Mouse (Mus musculus): ENCODE measurements at regions not wholly inside any gene's neighbourhood (a gene's known extent, or its start where the extent isn't known, plus 50 kb on each side); places are given as distances from the start of the nearest gene placed in this dataset.

- DNase-seq (ENCODE audit: low spot score) = no peak
Measured at GRCm38 (mm10) chr10:98292140-98292539, 565.6 kb upstream of the C030005K15Rik start.

DNA sequence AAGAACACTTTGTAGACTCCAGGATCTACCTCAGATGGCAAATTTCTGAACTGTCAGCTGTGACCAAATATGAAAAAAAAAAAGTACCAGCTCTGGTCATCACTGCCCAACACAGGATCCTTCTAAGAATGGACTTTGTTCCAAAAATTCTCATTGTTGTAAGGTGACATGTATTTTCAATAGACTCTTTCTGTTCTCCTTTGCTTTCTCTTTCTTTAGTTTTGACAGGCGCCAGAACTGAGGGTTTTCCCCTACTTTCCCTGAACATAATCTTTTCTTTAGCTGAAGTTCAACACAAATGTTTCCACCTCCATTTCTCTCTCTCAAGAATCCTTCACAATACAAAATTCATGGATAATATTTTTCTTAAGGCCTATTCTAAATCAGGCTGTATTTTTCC, 579.1 kb upstream of the C030005K15Rik start:
- DNase-seq (ENCODE audit: low spot score) = no peak

DNA sequence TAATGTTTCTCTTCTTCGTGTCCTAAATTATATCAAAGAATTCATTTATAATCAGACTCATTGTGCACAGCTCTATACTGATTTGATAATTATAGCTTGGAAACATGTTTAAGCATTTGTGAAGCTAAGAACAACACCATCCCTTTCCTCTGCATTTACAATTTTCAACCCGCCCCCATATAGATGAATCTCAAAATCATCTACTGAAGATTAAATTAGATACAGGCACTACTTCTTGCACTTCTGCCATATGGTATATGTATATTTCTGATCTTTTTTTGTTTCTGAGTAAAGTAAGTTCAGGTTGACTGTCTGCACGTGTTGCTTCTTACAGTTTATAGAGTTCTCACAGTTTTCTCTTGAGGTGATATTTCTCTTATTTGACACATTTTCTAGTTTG, 583.1 kb upstream of the C030005K15Rik start:
- DNase-seq (ENCODE audit: low spot score) = no peak

DNA sequence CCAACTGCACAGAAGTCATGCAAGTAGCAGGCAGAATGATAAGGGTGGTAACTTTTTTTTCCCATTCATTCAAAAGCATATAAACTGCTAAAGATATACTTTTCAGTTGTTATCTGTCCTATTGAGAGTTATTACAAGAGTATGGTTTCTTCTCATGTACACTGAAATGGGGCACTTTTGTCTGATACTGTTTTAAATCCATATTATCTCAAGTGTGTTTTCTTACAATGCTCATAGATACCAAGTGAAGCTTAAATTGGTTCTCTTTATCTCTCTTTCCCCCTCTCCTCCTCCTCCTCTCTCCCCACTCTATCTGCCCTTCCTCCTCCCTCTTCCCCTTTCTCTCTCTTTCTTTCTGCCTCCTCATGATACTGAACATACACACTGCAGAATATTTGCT, 584.8 kb upstream of the C030005K15Rik start:
- DNase-seq (ENCODE audit: low spot score) = no peak

- DNase-seq (ENCODE audit: low spot score) = no peak
Measured at GRCm38 (mm10) chr10:98318416-98318815, 591.9 kb upstream of the C030005K15Rik start.

DNA sequence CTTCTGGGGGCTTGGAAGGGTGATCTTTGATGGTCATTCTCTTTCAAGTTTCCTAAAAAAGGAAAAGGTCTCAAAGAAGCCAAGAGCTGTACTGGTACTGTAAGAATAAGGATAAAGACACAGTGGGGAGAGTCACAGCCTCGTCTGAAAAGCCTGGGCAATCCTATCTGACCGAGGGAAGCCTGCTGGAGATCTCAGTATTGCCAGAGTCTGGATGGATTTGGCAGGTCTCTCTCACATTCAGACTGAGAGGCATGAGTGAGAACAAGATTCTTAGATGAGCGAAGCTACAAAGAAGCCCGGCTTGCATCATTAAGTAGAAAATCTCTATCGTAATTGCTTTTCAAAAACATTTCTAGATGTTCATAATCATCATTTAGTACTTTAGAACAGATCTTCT, 590.4 kb upstream of the Atp2b1 start:
- no peak for DNase-seq (ENCODE audit: low spot score)

DNA sequence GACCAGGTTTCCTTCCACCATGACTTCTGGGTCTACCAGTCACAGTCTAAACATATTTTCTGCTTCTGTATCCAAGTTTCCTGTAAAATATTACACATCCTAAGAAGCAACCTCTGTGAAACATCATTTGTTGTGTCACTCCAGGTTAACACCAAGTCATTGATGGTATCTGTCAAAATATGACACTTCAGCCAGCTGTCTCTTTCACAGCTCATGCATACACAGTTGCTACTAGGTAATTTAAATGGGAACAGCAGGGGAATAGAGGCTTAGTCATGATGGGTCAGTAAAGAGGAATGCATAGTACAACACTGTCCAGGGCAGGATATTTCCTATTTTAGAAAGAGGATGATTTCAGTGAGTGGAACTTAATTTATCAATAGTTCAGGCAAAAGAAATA, 589.6 kb upstream of the Atp2b1 start:
- no peak for DNase-seq (ENCODE audit: low spot score)

DNA sequence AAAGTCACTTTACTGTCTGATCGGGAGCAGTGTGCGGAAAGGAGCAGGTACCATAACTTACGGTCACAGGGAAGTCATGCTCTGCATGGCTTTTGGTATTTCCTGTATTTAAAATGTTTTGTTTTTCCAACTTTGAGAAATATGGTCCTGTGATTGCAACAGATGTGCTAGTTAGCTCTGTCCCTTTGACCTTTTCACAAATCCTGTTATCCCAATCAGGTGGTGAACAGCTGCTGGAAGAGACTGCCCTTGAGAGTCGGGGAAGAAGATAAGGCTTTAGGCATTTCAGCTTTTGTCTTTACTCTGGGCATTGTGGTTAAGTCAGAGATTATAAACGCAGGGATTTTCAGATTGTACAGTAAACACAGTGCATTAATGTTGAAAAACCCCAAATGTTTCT, 588.5 kb upstream of the Atp2b1 start:
- no peak for DNase-seq (ENCODE audit: low spot score)

GRCm38 (mm10) chr10:98332682-98333081, 581.5 kb upstream of the Atp2b1 start:
- DNase-seq (ENCODE audit: low spot score) = no peak

DNA sequence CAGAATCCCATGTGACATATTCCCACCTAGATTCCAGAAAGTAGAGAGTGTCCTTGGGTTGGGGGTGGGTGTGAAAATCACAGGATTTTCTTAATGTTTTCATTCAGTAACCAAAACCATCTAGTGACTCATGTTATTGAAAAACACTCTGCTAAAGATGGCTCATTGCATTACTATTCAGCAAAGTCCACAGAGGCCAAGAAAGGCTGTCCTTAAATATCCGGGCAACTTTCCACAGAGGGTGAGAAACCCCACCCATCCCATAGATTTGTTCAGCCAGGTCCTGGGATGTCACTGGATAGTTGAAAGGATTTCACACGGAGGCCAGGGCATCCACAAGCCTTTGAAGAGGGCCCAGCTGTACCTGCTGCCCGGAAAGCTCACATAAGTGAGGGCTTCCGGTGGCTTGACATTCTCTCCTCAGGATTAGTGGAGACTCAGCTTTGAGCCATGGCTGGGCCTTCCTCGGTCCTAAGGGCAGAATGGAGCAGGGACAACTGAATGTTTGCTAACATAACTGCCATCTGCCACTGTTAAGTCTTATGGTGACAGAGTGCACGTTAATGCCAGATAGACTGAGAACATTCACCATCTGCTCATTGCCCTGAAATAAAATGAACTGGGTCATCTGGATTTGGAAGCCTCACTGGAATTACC, 580.7 kb upstream of the Atp2b1 start:
- DNase-seq (ENCODE audit: low spot score) = no peak

GRCm38 (mm10) chr10:98343827-98344226, 570.4 kb upstream of the Atp2b1 start:
- DNase-seq (ENCODE audit: low spot score) = no peak

- peak; percentile 46 for DNase-seq (ENCODE audit: low spot score)
Measured at GRCm38 (mm10) chr10:98349466-98349865, 564.7 kb upstream of the Atp2b1 start.

DNA sequence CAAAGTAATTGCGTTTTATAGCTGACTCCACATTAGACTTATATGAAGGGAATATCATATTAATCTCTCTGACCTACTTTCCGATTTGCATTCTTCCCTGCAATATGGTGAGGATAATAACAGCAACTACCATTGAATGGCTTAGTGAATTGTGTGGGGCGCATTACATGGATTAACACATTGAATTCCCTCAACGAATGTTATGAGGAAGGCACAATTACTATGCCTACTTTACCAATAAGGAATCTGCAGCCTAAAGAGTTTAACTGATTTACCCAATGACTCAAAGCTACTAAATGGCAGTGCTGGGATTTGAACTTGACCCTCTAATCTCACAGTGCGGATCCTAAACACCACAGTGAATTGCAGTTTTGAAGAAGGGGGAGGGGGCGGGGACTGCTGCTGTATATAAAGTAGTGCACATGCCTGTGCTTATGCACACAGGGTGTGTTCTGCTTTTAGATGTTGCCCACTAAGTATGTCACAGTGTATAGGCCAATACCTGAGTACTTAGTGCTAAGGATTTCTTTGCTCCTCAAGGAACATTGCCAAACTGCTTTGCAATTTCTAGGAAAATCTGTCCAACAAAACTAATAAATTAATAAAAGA, 563.8 kb upstream of the Atp2b1 start:
- DNase-seq (ENCODE audit: low spot score) = no peak

DNA sequence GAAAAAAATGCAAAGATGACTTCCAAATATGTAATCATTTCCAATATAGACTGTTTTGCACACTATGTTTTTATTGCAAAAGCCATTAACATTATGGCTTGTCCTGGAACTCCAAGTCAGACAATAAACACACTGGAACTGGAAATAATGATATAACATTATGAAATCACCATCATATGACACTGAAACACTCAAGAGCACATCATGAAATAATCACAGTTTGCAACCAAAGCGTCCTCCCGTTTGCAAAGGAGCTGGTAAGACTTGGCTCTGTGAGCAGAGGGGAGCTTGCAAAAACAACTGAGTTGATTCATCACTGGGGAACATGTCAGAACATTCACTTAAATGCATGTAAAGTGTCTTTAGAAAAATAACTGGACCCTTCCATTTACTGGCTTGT, 562.1 kb upstream of the Atp2b1 start:
- DNase-seq (ENCODE audit: low spot score) = no peak

- no peak for DNase-seq (ENCODE audit: low spot score)
Measured at GRCm38 (mm10) chr10:98354486-98354885, 559.7 kb upstream of the Atp2b1 start.

DNA sequence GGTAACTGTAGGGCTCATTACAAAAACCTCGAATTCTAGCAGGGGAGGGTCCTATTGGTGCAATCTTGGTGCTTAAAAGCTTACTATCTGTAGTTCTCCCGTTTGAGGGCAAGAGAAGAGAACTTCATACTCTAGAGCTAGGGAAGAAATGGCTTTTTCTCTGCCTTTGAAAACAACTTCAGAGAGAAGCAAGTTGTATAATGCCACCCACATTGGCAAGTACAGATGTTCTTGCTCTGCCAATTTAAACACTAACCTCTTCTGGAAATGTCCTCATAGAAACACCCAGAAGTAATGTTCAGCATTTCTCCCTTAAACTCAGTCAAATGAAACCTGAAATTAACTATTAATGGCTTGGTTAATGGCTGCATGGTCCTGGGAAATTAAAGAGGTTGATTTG, 549.6 kb upstream of the Atp2b1 start:
- DNase-seq (ENCODE audit: low spot score) = no peak

DNA sequence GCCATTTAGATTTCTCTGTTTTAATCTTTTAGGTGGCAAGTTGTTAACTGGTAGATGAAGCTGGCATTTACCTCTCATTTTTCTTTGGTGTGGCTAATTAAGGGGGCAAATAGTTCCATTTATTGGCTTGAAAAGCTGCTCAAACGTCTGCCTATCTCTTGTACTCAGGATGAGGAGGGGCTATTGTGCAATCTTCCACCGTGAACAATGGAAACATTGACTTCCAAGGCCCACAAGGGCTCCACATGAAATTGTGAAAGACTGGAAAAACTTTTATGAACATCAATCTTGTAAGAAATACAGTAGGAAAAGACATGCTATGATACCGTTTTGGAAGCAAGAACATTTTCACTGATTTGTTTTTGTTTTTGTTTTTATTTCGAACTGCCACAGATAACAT, 541.6 kb upstream of the Atp2b1 start:
- no peak for DNase-seq (ENCODE audit: low spot score)

- no peak for DNase-seq (ENCODE audit: low spot score)
Measured at GRCm38 (mm10) chr10:98373314-98373713, 540.9 kb upstream of the Atp2b1 start.

DNA sequence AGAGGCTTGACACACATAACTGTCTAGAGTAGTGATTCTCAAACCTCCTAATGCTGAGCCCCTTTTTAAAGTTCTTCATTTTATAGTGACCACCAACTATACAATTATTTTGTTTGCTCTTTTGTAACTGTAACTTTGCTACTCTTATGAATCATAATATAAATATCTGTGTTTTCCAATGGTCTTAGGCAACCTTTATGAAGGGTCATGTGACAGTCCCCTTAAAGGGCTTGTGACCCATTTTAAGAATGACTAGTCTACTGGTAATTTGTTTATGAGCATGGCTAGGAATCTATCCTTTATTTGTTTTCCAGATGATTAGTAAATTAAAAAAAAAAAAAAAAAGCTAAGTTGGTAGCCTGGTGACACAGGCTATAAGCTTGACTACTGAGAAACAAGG, 539.5 kb upstream of the Atp2b1 start:
- no peak for DNase-seq (ENCODE audit: low spot score)

GRCm38 (mm10) chr10:98388543-98388942, 525.7 kb upstream of the Atp2b1 start:
- no peak for DNase-seq (ENCODE audit: low spot score)

- peak; percentile 7 for DNase-seq (ENCODE audit: low spot score)
Measured at GRCm38 (mm10) chr10:98399864-98400263, 514.3 kb upstream of the Atp2b1 start.

GRCm38 (mm10) chr10:98417807-98418743, 496.1 kb upstream of the Atp2b1 start:
- no peak for DNase-seq (ENCODE audit: low spot score)

DNA sequence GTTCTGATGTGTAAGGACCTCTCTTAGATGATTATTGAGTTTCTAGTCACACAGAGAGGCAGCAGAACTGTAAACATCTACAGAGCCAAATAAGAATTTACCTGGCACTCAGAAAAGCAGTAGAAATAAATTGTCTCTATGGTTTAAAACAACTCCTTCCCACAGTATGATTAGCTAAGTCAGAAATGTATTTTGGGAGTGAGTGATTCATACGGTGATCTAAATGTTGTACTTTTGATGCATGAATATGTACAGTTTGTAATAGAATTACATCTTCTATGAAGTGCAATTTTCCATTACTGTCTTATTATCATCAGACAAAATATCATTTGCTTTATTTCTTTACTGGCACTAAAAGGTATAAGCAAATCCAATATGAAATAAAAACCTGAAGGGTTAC, 489.8 kb upstream of the Atp2b1 start:
- DNase-seq (ENCODE audit: low spot score) = no peak

Measured in layer of hippocampus, adult 11-12 months (tissue).